Mouse (Mus musculus) heart, embryonic 16.5 days (tissue): ENCODE results near the gene Cyp2d22. TPM values are rescaled to one million over a fixed set of nuclear protein-coding genes. Genes with fewer than 3 reads are reported as not detected.
"Not testable (repeated sequence)": the region's sequence is repeated elsewhere in the genome, so short reads cannot be mapped to it uniquely, and the experiment has no call there.

Source experiments
- ATAC-seq: fragments of 200-750 bp; cut with Nextera tagmentation; replicated peaks from 2 replicates; pipeline ENCODE4 v1.8.0; 2017; ENCODE audit warnings: moderate number of reproducible peaks; ENCODE audit not compliant: insufficient read depth, low FRiP score; ENCODE audit errors: extremely low read depth
- H3K27ac ChIP-seq: fragments of 300-500 bp; sonication (generic); 2 replicates; pipeline ENCODE4 v1.5.1; 2014; ENCODE audit warnings: mild to moderate bottlenecking, low read length, control low read depth, moderate library complexity
- H3K27me3 ChIP-seq: fragments of 300-500 bp; sonication (generic); 2 replicates; pipeline ENCODE4 v1.6.1; 2014; ENCODE audit warnings: low read length, mixed read lengths; ENCODE audit not compliant: control insufficient read depth, insufficient read depth
- H3K36me3 ChIP-seq: fragments of 300-500 bp; sonication (generic); 2 replicates; pipeline ENCODE4 v1.6.1; 2014; ENCODE audit not compliant: control insufficient read depth, insufficient read depth
- H3K4me1 ChIP-seq: fragments of 300-500 bp; sonication (generic); 2 replicates; pipeline ENCODE4 v1.6.1; 2014; ENCODE audit warnings: low read length, mixed read lengths; ENCODE audit not compliant: control insufficient read depth, insufficient read depth
- H3K4me2 ChIP-seq: fragments of 300-500 bp; sonication (generic); 2 replicates; pipeline ENCODE4 v1.6.1; 2014; ENCODE audit warnings: low read depth, mild to moderate bottlenecking, control low read depth, low read length
- H3K4me3 ChIP-seq: fragments of 300-500 bp; sonication (generic); 2 replicates; pipeline ENCODE4 v1.5.1; 2014; ENCODE audit warnings: mild to moderate bottlenecking, control low read depth, low read length
- H3K9ac ChIP-seq: fragments of 300-500 bp; sonication (generic); 2 replicates; pipeline ENCODE4 v1.6.1; 2014; ENCODE audit warnings: low read length, control low read depth
- H3K9me3 ChIP-seq: fragments of 300-500 bp; sonication (generic); replicated peaks from 2 replicates; pipeline ENCODE4 v1.6.1; 2016; ENCODE audit warnings: low read length; ENCODE audit not compliant: control insufficient read depth
- WGBS: fragments of 180-500 bp; shearing (Covaris S2); extraction: QIAGEN DNeasy Blood & Tissue Kit; methylation state at CpG from one replicate; pipeline ENCODE4 v1.1.7; 2014; 5-methylcytosine and 5-hydroxymethylcytosine counted together
- polyA plus RNA-seq: library from polyadenylated mRNA; unstranded; fragments of >200 nt; fragmentation: Nextera tagmentation; extraction: Ambion mirVana; gene quantifications from 2 replicates; pipeline ENCODE4 v1.2.1, GENCODE M21; 2015

The Cyp2d22 gene
- polyA plus RNA-seq, 1 experiment from 2014 or later = 13.6 TPM

DNA sequence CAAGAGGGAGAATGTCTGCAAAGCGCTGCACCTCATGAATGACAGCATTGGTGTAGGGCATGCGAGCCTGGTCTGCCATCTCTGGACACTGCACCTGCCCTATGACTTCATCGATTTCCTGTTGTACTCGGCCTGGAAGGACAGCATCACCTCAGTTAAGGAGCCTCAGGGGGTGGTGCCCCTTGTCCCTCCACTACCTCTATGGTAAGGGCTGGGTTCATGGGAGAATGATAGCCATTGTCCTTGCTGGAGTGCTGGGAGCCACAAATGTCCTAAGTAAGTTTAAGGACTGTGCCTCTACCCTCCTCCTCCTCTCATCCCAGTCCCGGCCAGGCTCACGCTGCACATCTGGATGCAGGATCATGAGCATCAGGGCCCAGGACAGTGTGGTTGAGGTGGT lies 7.6 kb downstream of the Cyp2d22 start:
- Histone ChIP-seq H3K4me2 (no peak overlapping the region), H3K36me3 (0 out of 2 replicates have a peak, but pooled peaks cover 3% of the 10 kb centered on the region), H3K27me3 (no peaks in the 10 kb centered on the region), H3K27ac (no peak overlapping the region), H3K9me3 (no peaks in the 10 kb centered on the region), H3K4me3 (no peak overlapping the region), H3K4me1 (peaks cover 8% of the 10 kb centered on the region), H3K9ac (no peak overlapping the region)
- 85% methylated on average over 6 of the region's 6 CpGs for WGBS
- ATAC-seq = no peak

DNA sequence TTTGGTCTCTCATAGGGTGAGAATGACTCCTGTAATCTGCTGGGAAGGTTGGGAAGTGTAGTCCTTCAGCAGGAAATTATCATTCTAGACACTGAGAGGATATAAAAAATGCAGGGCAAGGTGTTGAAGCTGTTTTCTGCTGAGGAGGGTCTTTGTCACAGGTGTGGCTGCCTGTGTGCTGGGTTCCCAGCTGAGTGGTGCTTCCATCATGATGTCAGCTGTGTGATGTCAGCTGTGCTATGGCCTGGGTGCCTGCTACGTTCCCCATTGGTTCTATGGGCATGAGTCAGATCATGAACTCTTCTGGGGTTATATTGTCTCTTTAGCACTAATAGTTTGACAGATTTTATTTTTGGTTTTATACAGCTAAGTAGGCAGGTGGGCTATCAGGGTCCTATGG lies 11.2 kb downstream of the Cyp2d22 start:
- Histone ChIP-seq H3K9me3 (no peaks in the 10 kb centered on the region), H3K4me1 (no peaks in the 10 kb centered on the region; the same call in 1 of the 2 replicates), H3K4me2 (no peak overlapping the region), H3K4me3 (no peak overlapping the region), H3K27me3 (no peaks in the 10 kb centered on the region), H3K36me3 (0 out of 2 replicates have a peak, but pooled peaks cover 3% of the 10 kb centered on the region), H3K9ac (no peak overlapping the region), H3K27ac (no peak overlapping the region)
- ATAC-seq = no peak
- 81% methylated on average over 1 of the region's 1 CpGs for WGBS

DNA sequence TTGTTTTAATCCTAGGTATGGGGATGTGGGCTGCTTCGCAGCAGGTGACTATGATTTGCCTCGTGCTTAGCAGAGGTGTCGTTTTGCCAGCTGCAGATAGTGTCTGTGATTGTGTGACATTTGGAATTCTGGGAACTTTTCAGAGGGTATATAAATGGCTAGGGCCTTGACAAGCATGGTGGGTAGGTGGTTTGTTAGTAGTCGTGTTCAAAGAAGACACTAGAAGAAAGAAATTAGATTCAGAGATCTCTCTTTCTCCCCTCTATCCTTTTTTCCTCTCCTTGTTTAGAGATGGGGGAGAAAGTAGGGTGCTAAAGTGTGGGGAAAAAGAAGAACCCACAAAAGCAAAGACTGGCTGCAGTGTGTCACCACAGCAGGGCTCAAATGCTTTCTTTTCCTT lies 11.9 kb downstream of the Cyp2d22 start:
- H3K4me2 ChIP-seq = no peak overlapping the region
- H3K4me3 ChIP-seq = no peak overlapping the region
- H3K27ac ChIP-seq = no peak overlapping the region
- 83% methylated on average over 4 of the region's 4 CpGs for WGBS
- H3K4me1 ChIP-seq = no peaks in the 10 kb centered on the region; the same call in 1 of the 2 replicates
- no peak overlapping the region for H3K9ac ChIP-seq
- no peaks in the 10 kb centered on the region for H3K36me3 ChIP-seq
- H3K9me3 ChIP-seq = no peaks in the 10 kb centered on the region
- no peaks in the 10 kb centered on the region for H3K27me3 ChIP-seq
- no peak for ATAC-seq

DNA sequence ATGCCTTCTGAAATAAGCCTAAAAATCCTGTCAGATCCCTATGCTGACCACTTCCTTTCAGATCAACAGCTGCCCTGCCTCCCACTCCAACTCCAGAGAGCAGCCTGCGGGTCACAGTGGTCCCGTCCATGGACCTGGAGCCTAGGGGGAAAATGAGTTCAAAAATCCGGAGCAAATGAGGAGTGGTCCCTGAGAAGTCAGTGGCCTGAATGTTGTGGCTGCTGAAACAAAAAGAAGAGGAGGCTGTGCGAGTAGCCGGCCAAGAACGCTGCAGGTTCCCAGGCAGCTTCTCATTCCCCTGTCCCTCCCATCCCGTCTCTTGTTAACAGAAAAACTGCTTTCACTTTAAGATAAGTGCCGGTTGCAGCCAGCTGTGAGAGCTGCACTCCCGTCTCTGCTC lies 15.5 kb downstream of the Cyp2d22 start:
- H3K27me3 ChIP-seq, H3K27ac ChIP-seq, H3K9me3 ChIP-seq, H3K4me1 ChIP-seq, ATAC-seq, H3K9ac ChIP-seq, H3K36me3 ChIP-seq: not testable (repeated sequence)
- peak overlapping the region; percentile 18; the same call in 1 of the 2 replicates for H3K4me3 ChIP-seq
- WGBS = 12% methylated on average over 6 of the region's 9 CpGs
- peak overlapping the region; percentile 49 for H3K4me2 ChIP-seq

DNA sequence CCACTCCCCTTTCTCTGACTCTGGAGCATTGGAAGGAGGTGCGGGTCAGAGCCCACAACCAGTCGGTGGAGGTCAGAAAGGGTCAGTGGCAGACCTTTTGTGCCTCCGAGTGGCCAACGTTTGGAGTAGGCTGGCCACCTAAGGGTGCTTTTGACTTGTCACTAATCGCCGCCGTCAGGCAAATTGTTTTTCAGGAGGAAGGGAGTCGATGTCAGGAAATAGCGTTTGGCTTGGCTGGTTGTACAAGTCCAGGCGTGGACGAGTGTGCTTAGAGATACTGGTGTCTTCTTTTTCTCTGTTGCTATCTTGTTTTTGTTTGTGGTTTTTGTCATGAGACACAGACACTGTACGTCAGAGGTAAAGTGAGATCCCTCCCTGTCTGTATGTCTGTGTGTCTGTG lies 16.3 kb downstream of the Cyp2d22 start:
- not testable (repeated sequence) for H3K27ac ChIP-seq, H3K4me2 ChIP-seq, H3K27me3 ChIP-seq, H3K4me3 ChIP-seq, H3K9me3 ChIP-seq, ATAC-seq, H3K36me3 ChIP-seq, H3K9ac ChIP-seq
- peaks cover 13% of the 10 kb centered on the region for H3K4me1 ChIP-seq
- WGBS = 57% methylated on average over 7 of the region's 12 CpGs

DNA sequence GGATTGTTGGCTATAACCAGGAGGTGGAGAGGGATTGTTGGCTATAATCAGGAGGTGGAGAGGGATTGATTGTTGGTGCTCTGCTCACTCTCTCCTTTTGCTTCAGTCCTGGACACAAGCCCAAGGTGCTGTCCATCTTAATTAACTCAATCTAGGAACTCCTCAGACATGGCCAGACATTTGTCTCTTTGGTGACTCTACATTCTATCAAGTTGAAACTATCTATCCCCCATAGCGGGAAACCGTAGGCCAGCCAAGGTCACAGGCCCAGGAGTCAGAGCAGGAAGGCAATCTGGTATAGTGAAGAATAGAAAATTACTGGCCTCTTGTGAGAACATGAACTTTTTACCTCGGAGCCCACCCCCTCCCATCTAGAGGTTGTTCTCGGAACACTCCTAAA lies 17.8 kb downstream of the Cyp2d22 start:
- Histone ChIP-seq H3K36me3 (no peaks in the 10 kb centered on the region), H3K4me2 (no peak overlapping the region), H3K9ac (no peak overlapping the region), H3K27ac (peak overlapping the region; percentile 34), H3K9me3 (no peaks in the 10 kb centered on the region), H3K4me1 (peaks cover 15% of the 10 kb centered on the region), H3K4me3 (no peak overlapping the region), H3K27me3 (no peaks in the 10 kb centered on the region)
- ATAC-seq = peak; percentile 63
- WGBS = 60% methylated on average over 3 of the region's 4 CpGs

DNA sequence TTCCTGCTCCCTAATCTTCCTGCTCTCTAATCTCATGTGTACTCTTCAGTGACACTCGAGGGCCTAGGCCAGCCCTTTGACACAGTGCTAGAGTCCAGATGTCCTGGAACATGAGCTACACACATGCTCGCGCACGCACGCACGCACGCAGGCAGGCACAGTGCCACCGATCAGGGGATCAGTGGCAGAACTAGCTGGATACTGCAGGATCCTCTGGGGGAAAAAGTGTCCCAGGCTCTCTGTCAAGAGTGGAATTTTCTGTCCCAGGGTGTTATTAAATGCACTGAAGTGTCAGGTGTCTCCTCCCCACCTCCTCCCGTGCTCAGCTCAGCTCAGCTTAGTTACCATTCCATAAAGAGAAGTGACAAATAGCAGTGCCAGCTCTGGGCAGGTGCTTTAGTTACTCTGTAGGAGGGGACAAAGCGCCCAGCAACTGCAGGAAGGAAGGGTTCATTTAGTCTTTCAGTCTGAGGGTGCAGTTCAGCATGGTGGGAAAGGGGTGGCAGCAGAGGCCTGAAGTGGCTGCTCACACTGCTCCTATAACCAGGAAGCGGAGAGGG lies 18.5 kb downstream of the Cyp2d22 start:
- no peaks in the 10 kb centered on the region for H3K36me3 ChIP-seq
- WGBS = 65% methylated on average over 11 of the region's 11 CpGs
- no peak overlapping the region for H3K4me2 ChIP-seq
- no peaks in the 10 kb centered on the region for H3K27me3 ChIP-seq
- peaks cover 15% of the 10 kb centered on the region for H3K4me1 ChIP-seq
- peak; percentile 80 for ATAC-seq
- peak overlapping the region; percentile 35; the same call in 1 of the 2 replicates for H3K9ac ChIP-seq
- peak overlapping the region; percentile 82 for H3K27ac ChIP-seq
- no peak overlapping the region for H3K4me3 ChIP-seq
- H3K9me3 ChIP-seq = no peaks in the 10 kb centered on the region

DNA sequence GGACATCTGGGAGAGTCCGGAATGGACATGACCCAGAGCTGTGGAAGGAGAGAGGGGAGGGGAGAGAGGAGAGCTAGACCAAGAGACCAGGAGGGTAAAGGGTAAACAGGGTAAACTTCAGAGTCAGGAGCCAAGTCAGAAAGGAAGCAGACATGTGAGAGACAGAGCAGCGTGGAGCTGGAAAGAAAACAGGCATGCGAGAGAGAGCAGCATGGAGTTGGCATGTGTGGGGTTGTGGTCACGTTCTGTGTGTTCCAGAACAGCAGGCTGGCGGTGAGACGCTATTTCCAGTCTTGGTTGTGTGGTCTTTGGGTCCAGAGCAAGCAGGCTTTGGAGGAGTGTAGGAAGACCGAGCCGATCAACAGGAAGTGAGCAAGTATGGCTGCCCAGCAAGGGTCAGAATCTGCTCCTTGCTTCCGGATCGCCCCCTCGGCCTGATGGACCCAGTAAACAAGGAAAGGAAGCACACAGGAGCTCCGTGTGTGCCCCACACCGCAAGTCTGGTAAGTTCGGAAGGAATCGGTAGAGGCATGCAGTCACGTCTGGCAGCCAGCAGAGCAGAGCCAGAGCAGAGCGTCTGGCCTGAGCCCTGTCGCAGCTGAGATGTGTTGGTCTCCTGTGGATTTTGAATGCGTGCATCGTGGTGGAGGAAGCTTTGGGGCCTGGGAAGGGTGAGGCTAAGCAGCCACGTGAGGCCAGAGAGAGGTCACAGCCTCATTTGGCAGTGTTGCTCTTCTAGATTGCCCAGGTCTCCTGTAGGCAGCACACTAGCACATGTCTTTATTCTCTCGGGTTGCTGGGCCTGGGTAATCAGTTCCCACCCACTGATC lies 21.4 kb downstream of the Cyp2d22 start:
- H3K9me3 ChIP-seq = no peaks in the 10 kb centered on the region
- 46% methylated on average over 22 of the region's 22 CpGs for WGBS
- H3K9ac ChIP-seq = peak overlapping the region; percentile 37; the same call in 1 of the 2 replicates
- H3K27me3 ChIP-seq = no peaks in the 10 kb centered on the region
- H3K4me3 ChIP-seq = no peak overlapping the region
- H3K36me3 ChIP-seq = no peaks in the 10 kb centered on the region
- peaks cover 18% of the 10 kb centered on the region for H3K4me1 ChIP-seq
- H3K27ac ChIP-seq = peak overlapping the region; percentile 71
- H3K4me2 ChIP-seq = peak overlapping the region; percentile 29; the same call in 1 of the 2 replicates
- no peak for ATAC-seq
